Mouse (Mus musculus) midbrain, postnatal 0 days (tissue): ENCODE results near the gene Anxa5. TPM values are rescaled to one million over a fixed set of nuclear protein-coding genes. Genes with fewer than 3 reads are reported as not detected.

Experiments used
- ATAC-seq: fragments of 200-750 bp; cut with Nextera tagmentation; 2 replicates; pipeline ENCODE4 v1.8.0; 2017; ENCODE audit warnings: moderate number of reproducible peaks, mild to moderate bottlenecking, moderate TSS enrichment, moderate library complexity; ENCODE audit not compliant: low FRiP score
- DNase-seq: peaks from one replicate; pipeline ENCODE4 v3.0.0-alpha.2; 2015; ENCODE audit warnings: low spot score
- H3K27ac ChIP-seq: fragments of 300-500 bp; sonication (generic); 2 replicates; pipeline ENCODE4 v1.5.1; 2014; ENCODE audit warnings: low read depth, mild to moderate bottlenecking, low read length, mixed read lengths
- H3K27me3 ChIP-seq: fragments of 300-500 bp; sonication (generic); 2 replicates; pipeline ENCODE4 v1.6.1; 2014; ENCODE audit warnings: low read length, control low read depth, mixed read lengths; ENCODE audit not compliant: insufficient read depth
- H3K36me3 ChIP-seq: fragments of 300-500 bp; sonication (generic); 2 replicates; pipeline ENCODE4 v1.6.1; 2014; ENCODE audit warnings: low read length, control low read depth, mixed read lengths; ENCODE audit not compliant: insufficient read depth
- H3K4me1 ChIP-seq: fragments of 300-500 bp; sonication (generic); 2 replicates; pipeline ENCODE4 v1.6.1; 2014; ENCODE audit warnings: mild to moderate bottlenecking, control low read depth, antibody characterized with exemption, low read length, mixed read lengths; ENCODE audit not compliant: insufficient read depth
- H3K4me2 ChIP-seq: fragments of 300-500 bp; sonication (generic); 2 replicates; pipeline ENCODE4 v1.6.1; 2014; ENCODE audit warnings: low read depth, mild to moderate bottlenecking, low read length, mixed read lengths; ENCODE audit not compliant: poor library complexity, severe bottlenecking
- H3K4me3 ChIP-seq: fragments of 300-500 bp; sonication (generic); 2 replicates; pipeline ENCODE4 v1.5.1; 2014; ENCODE audit warnings: low read depth, mild to moderate bottlenecking, low read length, moderate library complexity
- H3K9ac ChIP-seq: fragments of 300-500 bp; sonication (generic); replicated peaks from 2 replicates; pipeline ENCODE4 v1.6.1; 2014; ENCODE audit warnings: mild to moderate bottlenecking, low read length, moderate library complexity, mixed read lengths; ENCODE audit not compliant: poor library complexity, severe bottlenecking
- H3K9me3 ChIP-seq: fragments of 300-500 bp; sonication (generic); 2 replicates; pipeline ENCODE4 v1.6.1; 2016; ENCODE audit warnings: low read length, control low read depth
- CTCF ChIP-seq: IDR thresholded peaks from 2 replicates; pipeline ENCODE4 v1.5.1; 2016; ENCODE audit warnings: antibody characterized with exemption, mild to moderate bottlenecking
- WGBS: fragments of 180-500 bp; shearing (Covaris S2); extraction: QIAGEN DNeasy Blood & Tissue Kit; methylation state at CpG from one replicate; pipeline ENCODE4 v1.1.7; 2014; 5-methylcytosine and 5-hydroxymethylcytosine counted together
- polyA plus RNA-seq: library from polyadenylated mRNA; unstranded; fragments of >200 nt; fragmentation: Nextera tagmentation; extraction: Ambion mirVana; gene quantifications from 2 replicates; pipeline ENCODE4 v1.2.1, GENCODE M21; 2015
- total RNA-seq: library from RNA; depleted of rRNA; stranded (reverse); fragments of >200 nt; gene quantifications from 2 replicates; pipeline ENCODE4 v1.2.3, GENCODE M21; 2014

Gene Anxa5
- total and polyA plus RNA-seq, 2 experiments from 2014 or later: 27.9 to 43.1 TPM

DNA sequence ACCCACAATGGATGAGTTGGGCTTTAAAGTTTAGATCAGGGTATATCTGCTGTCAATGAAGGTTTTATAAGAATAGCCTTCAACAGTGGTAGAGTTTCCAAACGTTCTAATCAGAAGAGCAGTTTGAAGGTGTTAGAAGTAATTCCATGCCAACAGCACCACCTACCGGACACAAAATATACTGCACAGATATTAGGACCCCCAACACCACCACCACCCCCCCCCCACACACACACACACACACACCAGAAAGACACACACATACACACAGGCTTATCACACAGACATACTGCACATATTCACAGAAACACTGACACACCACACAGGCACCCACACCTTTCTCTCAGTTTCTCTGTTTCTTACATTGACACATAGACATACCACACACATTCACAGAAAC lies 33.3 kb downstream of the Anxa5 start:
- H3K4me1 ChIP-seq: no peaks in the 10 kb centered on the region
- H3K4me2 ChIP-seq: no peak overlapping the region
- H3K9ac ChIP-seq: no peak overlapping the region
- no peak overlapping the region for H3K27ac ChIP-seq
- peak; percentile 91 for TF ChIP-seq CTCF
- no peaks in the 10 kb centered on the region for H3K9me3 ChIP-seq
- no peaks in the 10 kb centered on the region for H3K27me3 ChIP-seq
- DNase-seq: peak; percentile 83
- H3K4me3 ChIP-seq: no peak overlapping the region
- ATAC-seq: peak; percentile 41; the same call in 1 of the 2 replicates
- WGBS: 0% methylated on average over 2 of the region's 2 CpGs
- H3K36me3 ChIP-seq: no peaks in the 10 kb centered on the region

DNA sequence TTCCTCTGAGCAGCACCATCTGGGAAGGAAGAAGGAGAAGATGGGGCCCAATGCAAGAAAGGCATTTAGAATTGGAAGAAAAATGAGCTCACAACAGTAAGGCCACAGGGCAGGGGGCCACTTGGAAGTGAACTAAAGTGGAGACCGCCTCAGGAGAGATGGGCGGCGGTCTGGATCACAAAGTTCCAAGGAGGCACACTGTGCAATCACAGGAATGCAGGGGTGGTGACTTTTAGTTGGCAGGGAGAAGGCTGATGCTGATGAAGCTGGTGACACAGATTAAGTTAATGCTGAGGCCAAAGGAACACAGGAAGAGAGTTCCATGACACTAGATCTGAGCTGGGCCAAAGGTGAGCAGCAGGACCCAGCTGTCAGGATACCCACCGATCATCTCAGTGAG lies 35.4 kb downstream of the Anxa5 start:
- TF ChIP-seq CTCF: no peak
- Histone ChIP-seq H3K9ac (no peak overlapping the region), H3K27me3 (no peaks in the 10 kb centered on the region), H3K9me3 (no peaks in the 10 kb centered on the region), H3K36me3 (no peaks in the 10 kb centered on the region), H3K27ac (no peak overlapping the region), H3K4me3 (no peak overlapping the region), H3K4me1 (no peaks in the 10 kb centered on the region), H3K4me2 (no peak overlapping the region)
- no peak for DNase-seq
- WGBS: 82% methylated on average over 4 of the region's 4 CpGs
- no peak for ATAC-seq

GRCm38 (mm10) chr3:36430360-36430759 lies 45.3 kb downstream of the Anxa5 start:
- ATAC-seq (no peak; the same call in 1 of the 2 replicates), DNase-seq (no peak)
- Histone ChIP-seq H3K4me1 (no peaks in the 10 kb centered on the region), H3K27ac (no peak overlapping the region), H3K4me2 (no peak overlapping the region), H3K36me3 (no peaks in the 10 kb centered on the region), H3K4me3 (no peak overlapping the region), H3K27me3 (no peaks in the 10 kb centered on the region), H3K9ac (no peak overlapping the region), H3K9me3 (no peaks in the 10 kb centered on the region)
- no peak for TF ChIP-seq CTCF
- 88% methylated on average over 1 of the region's 1 CpGs for WGBS

- no peaks in the 10 kb centered on the region for H3K27me3 ChIP-seq
- no peak overlapping the region for H3K4me2 ChIP-seq
- H3K4me1 ChIP-seq: no peaks in the 10 kb centered on the region
- 94% methylated on average over 8 of the region's 8 CpGs for WGBS
- no peaks in the 10 kb centered on the region for H3K36me3 ChIP-seq
- H3K4me3 ChIP-seq: no peak overlapping the region
- H3K9me3 ChIP-seq: no peaks in the 10 kb centered on the region
- no peak overlapping the region for H3K27ac ChIP-seq
- DNase-seq: no peak
- no peak for TF ChIP-seq CTCF
- no peak overlapping the region for H3K9ac ChIP-seq
- no peak for ATAC-seq
These were observed 48.3 kb downstream of the Anxa5 start for GRCm38 (mm10) chr3:36427386-36427785.

DNA sequence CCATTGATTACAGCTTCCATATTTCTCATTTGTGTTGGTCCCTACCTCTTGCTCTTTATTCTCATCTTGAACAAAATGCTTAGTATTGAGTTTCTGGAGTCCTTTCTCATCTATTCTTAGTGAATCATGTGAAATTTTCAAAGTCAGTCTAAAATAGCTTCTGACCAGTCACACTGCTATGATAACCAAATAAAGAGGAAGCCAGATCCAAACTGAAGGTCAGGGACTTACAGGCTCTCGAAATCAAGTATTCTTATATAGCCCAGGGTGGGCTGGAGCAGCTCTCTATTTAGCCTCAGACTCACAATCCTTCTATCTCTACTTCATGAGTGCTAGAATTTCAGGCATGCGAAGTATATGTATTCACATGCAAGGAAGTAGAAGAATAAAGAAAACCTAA lies 66.2 kb downstream of the Anxa5 start:
- 86% methylated on average over 2 of the region's 2 CpGs for WGBS
- H3K36me3 ChIP-seq: no peaks in the 10 kb centered on the region
- H3K27ac ChIP-seq: no peak overlapping the region
- H3K9me3 ChIP-seq: no peaks in the 10 kb centered on the region
- DNase-seq: no peak
- H3K9ac ChIP-seq: no peak overlapping the region
- H3K27me3 ChIP-seq: no peaks in the 10 kb centered on the region
- H3K4me2 ChIP-seq: no peak overlapping the region
- no peak for ATAC-seq
- H3K4me1 ChIP-seq: no peaks in the 10 kb centered on the region
- H3K4me3 ChIP-seq: no peak overlapping the region
- TF ChIP-seq CTCF: no peak

DNA sequence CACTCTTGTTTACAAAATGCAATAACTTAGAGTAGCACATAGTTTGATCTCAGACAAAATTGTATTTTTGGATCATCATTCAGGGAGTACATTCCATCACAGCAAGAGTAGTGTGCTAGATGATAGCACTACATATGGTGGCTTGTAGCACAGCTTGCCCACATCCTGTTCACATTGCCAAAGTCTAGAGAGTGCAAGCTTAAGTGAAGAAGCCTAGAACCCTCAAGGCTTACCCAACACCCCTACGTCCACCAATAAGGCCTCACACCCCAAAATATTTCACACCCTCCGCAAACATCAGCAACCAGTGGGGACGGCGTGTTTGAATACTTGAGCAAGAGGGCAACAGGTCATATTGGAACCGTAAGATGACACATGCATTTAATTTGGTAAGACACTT lies 68.7 kb downstream of the Anxa5 start:
- no peak for TF ChIP-seq CTCF
- WGBS: 93% methylated on average over 5 of the region's 5 CpGs
- no peaks in the 10 kb centered on the region for H3K4me1 ChIP-seq
- no peak overlapping the region for H3K4me3 ChIP-seq
- H3K27me3 ChIP-seq: no peaks in the 10 kb centered on the region
- H3K36me3 ChIP-seq: no peaks in the 10 kb centered on the region
- ATAC-seq (no peak), DNase-seq (no peak)
- no peak overlapping the region for H3K27ac ChIP-seq
- no peak overlapping the region for H3K4me2 ChIP-seq
- H3K9me3 ChIP-seq: no peaks in the 10 kb centered on the region
- no peak overlapping the region for H3K9ac ChIP-seq

DNA sequence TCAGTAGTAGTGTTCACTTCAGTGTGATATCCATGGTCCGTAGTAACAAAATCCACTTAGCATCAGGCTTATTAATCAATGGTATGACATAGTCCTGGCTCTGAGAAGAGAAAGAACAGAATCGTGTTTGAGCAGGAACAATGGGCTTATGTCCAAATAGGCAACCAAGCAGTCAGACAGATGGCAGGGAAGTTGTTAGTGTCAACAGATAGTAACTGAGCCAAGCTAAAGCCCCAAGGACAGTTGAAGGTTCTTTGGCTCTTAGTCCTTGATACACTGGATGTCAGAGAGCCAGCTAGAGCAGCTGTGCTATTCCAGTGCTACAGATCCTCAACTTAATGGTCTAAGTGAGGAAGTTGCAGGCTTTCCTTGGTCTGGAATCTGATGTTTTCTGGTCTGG lies 69.4 kb downstream of the Anxa5 start:
- no peak overlapping the region for H3K27ac ChIP-seq
- 65% methylated on average over 2 of the region's 2 CpGs for WGBS
- H3K36me3 ChIP-seq: no peaks in the 10 kb centered on the region
- no peak overlapping the region for H3K9ac ChIP-seq
- no peaks in the 10 kb centered on the region for H3K4me1 ChIP-seq
- no peak overlapping the region for H3K4me3 ChIP-seq
- H3K27me3 ChIP-seq: no peaks in the 10 kb centered on the region
- H3K4me2 ChIP-seq: no peak overlapping the region
- ATAC-seq: no peak
- peak; percentile 82 for DNase-seq
- TF ChIP-seq CTCF: no peak
- no peaks in the 10 kb centered on the region for H3K9me3 ChIP-seq
